Mouse (Mus musculus): ENCODE measurements at regions not wholly inside any gene's neighbourhood (a gene's known extent, or its start where the extent isn't known, plus 50 kb on each side); places are given as distances from the start of the nearest gene placed in this dataset.
"Not testable (repeated sequence)": the region's sequence is repeated elsewhere in the genome, so short reads cannot be mapped to it uniquely, and the experiment has no call there.

- no peak for DNase-seq
Observed at GRCm38 (mm10) chr15:15082577-15083128, 1645.9 kb upstream of the Cdh9 start.

- DNase-seq, result not testable (repeated sequence)
Observed at GRCm38 (mm10) chr15:15088696-15089095, 1639.9 kb upstream of the Cdh9 start.

- not testable (repeated sequence) for DNase-seq
Observed at GRCm38 (mm10) chr15:15089783-15090182, 1638.8 kb upstream of the Cdh9 start.

GRCm38 (mm10) chr15:15091531-15092290, 1636.8 kb upstream of the Cdh9 start:
- DNase-seq, result no peak

- no peak for DNase-seq
Observed at GRCm38 (mm10) chr15:15097391-15097790, 1631.2 kb upstream of the Cdh9 start.

GRCm38 (mm10) chr15:15102185-15102584, 1626.4 kb upstream of the Cdh9 start:
- DNase-seq, result no peak

GRCm38 (mm10) chr15:15120109-15120508, 1608.4 kb upstream of the Cdh9 start:
- DNase-seq, result peak; percentile 64 to 65

- DNase-seq, result no peak
Observed at GRCm38 (mm10) chr15:15148791-15149190, 1579.8 kb upstream of the Cdh9 start.

GRCm38 (mm10) chr15:15155422-15155821, 1573.1 kb upstream of the Cdh9 start:
- DNase-seq, result no peak

- DNase-seq, result peak; percentile 1 to 3
Observed at GRCm38 (mm10) chr15:15170387-15170786, 1558.2 kb upstream of the Cdh9 start.

- DNase-seq, result peak; percentile 3 to 10
Observed at GRCm38 (mm10) chr15:15220296-15220695, 1508.3 kb upstream of the Cdh9 start.

GRCm38 (mm10) chr15:15229926-15230325, 1498.6 kb upstream of the Cdh9 start:
- no peak for DNase-seq

- DNase-seq, result peak; percentile 14 to 33
Observed at GRCm38 (mm10) chr15:15238309-15238708, 1490.2 kb upstream of the Cdh9 start.

All from cerebellum, postnatal 14 days (tissue).